Mouse (Mus musculus): ENCODE results near the gene Kcnj10.

DNA sequence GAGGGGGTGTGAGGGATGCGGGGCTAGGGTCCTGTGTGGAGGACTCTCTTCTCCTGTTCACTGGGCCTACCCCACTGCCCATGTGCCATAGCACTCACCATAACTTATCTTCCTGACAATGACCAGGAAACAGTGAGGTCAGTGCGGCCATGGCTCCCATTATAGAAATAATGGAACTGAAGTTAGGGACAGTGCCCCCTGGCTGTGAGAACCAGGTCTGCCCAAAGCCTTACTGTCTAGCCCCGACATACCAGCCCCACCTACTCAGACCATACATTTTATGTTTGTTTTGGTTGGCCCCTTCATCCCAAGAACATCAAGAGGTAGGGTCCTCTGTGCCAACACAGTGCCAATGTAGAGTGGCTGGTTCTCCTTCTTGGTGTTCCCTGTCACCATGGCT is 35.4 kb upstream of the Kcnj10 start:
- TF ChIP-seq CTCF (IDR thresholded peaks at IDR 0.05; ENCODE audit: control insufficient read depth, insufficient read depth, insufficient replicate concordance, low read depth, low read length) (no peak), POLR2A (IDR thresholded peaks at IDR 0.05; ENCODE audit: control insufficient read depth, low read depth, low read length) (no peak)
